Mouse (Mus musculus): ENCODE data around the gene Ddx43.

- TF ChIP-seq CTCF (IDR thresholded peaks at IDR 0.05; ENCODE audit: low read depth) (no peak), EP300 (IDR thresholded peaks at IDR 0.05; ENCODE audit: low read depth) (no peak)
These were observed 34.0 kb downstream of the Ddx43 start for GRCm38 (mm10) chr9:78429551-78429950.
